ENCODE assay signal across 19 mouse cellular contexts in the genomic region with DNA sequence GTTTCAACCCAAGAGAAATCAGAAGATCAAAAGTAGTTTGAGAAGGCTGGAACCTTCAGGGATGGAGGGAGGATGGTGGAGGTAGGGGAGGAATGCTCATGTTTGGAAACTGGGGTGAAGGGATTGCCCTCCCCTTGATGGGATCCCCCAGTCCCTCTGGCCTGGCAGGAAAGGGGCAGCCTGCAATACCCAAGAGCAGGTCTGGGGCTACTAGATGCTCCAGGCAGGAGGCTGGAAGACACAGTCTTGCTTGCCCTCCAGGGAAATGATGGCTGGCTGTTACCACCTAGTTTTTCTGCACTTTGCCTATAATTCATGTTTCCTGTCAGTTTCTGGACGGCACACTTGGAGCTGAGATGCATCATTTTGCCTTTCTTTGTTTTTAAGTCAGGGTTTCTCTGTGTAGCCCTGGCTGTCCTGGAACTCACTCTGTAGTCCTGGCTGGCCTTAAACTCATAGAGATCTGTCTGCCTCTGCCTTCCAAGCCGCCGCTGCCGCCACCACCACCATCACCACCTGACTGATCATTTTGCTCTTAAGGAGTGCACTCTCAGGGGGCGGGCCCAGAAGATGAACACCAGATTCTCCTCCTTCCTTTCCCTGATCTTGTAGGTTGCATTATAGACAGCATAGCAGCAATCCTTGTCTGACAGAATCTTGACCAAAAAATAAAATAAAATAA. TPM values are rescaled to one million over a fixed set of nuclear protein-coding genes. Genes with fewer than 3 reads are reported as not detected.
"Had no signal": no experiment of that assay in that cellular context is flagged by ENCODE, and none has a peak within 500 bp of the region (broad histone marks: within the 10 kb centered on the region; RNA-seq: fewer than 3 reads in every experiment).

No protein-coding gene starts in this region.

- ATAC-seq: midbrain, embryonic 16.5 days had no signal

- H3K4me3 ChIP-seq: midbrain, embryonic 12.5 days; myocyte; neural tube, embryonic 13.5 days; neural tube, embryonic 15.5 days had no signal

- H3K36me3 ChIP-seq: midbrain, embryonic 12.5 days; neural tube, embryonic 13.5 days; neural tube, embryonic 15.5 days had no signal

- H3K4me2 ChIP-seq: lung, embryonic 14.5 days; midbrain, embryonic 12.5 days; neural tube, embryonic 13.5 days; neural tube, embryonic 15.5 days had no signal

- DNase-seq: lung, adult 18-20 months; lung, embryonic 14.5 days; lung, postnatal 10 days; lung, postnatal 4 days; midbrain, embryonic 14.5 days; retina, postnatal 1 day; right cerebral cortex, adult 18-20 months; right cerebral cortex, postnatal 25 days; right cerebral cortex, postnatal 4 days; spleen, adult 18-20 months; thymus, adult 18-20 months; thymus, postnatal 14 days; thymus, postnatal 36 days had no signal

- H3K9ac ChIP-seq: lung, embryonic 14.5 days; midbrain, embryonic 12.5 days; neural tube, embryonic 13.5 days; neural tube, embryonic 15.5 days had no signal

- H3K9me3 ChIP-seq: midbrain, embryonic 12.5 days; neural tube, embryonic 13.5 days; neural tube, embryonic 15.5 days had no signal

- H3K4me1 ChIP-seq: midbrain, embryonic 12.5 days; neural tube, embryonic 13.5 days; neural tube, embryonic 15.5 days had no signal

- H3K27ac ChIP-seq: midbrain, embryonic 12.5 days; neural tube, embryonic 13.5 days; neural tube, embryonic 15.5 days had no signal

- H3K27me3 ChIP-seq: midbrain, embryonic 12.5 days; neural tube, embryonic 13.5 days; neural tube, embryonic 15.5 days had no signal

RNA-seq across cellular contexts. Expression of a gene that starts 53.1 kb away (rescaled TPM):
- polyA plus RNA-seq: myocyte; neural tube, embryonic 11.5 days; neural tube, embryonic 13.5 days had no signal
